Comparison of ENCODE assay signal across 17 mouse cellular contexts in genomic region chr1:177501288-177501687, GRCm38 (mm10).
"Had no signal": no experiment of that assay in that cellular context is flagged by ENCODE, and none has a peak within 500 bp of the region (broad histone marks: within the 10 kb centered on the region; RNA-seq: fewer than 3 reads in every experiment).

No protein-coding gene starts in this region.

- H3K4me3 ChIP-seq: lung, embryonic 15.5 days; megakaryocyte, embryonic 14.5 days; midbrain, embryonic 13.5 days; midbrain, embryonic 15.5 days; neural tube, embryonic 12.5 days had no signal

- H3K9ac ChIP-seq: lung, embryonic 15.5 days; midbrain, embryonic 13.5 days; midbrain, embryonic 15.5 days; neural tube, embryonic 12.5 days had no signal

- H3K9me3 ChIP-seq: lung, embryonic 15.5 days; midbrain, embryonic 13.5 days; midbrain, embryonic 15.5 days; neural tube, embryonic 12.5 days had no signal

- H3K4me1 ChIP-seq: lung, embryonic 15.5 days; megakaryocyte, embryonic 14.5 days; midbrain, embryonic 13.5 days; midbrain, embryonic 15.5 days; neural tube, embryonic 12.5 days had no signal

- H3K27me3 ChIP-seq: lung, embryonic 15.5 days; megakaryocyte, embryonic 14.5 days; midbrain, embryonic 13.5 days; midbrain, embryonic 15.5 days; neural tube, embryonic 12.5 days had no signal

- H3K4me2 ChIP-seq: lung, embryonic 15.5 days; midbrain, embryonic 11.5 days; midbrain, embryonic 13.5 days; midbrain, embryonic 15.5 days; neural tube, embryonic 12.5 days had no signal

- H3K27ac ChIP-seq: lung, embryonic 15.5 days; macrophage; midbrain, embryonic 13.5 days; midbrain, embryonic 15.5 days; neural tube, embryonic 12.5 days had no signal

- H3K36me3 ChIP-seq: lung, embryonic 15.5 days; midbrain, embryonic 13.5 days; midbrain, embryonic 15.5 days; neural tube, embryonic 12.5 days had no signal

- ATAC-seq: lung, postnatal 0 days; midbrain, embryonic 13.5 days; midbrain, embryonic 15.5 days had no signal

- DNase-seq: lung, adult 2 months; lung, postnatal 14 days; lung, postnatal 36 days; right cerebral cortex, postnatal 25 days; right cerebral cortex, postnatal 4 days; spleen, adult 18-20 months; thymus, adult 18-20 months; thymus, postnatal 14 days; thymus, postnatal 36 days had no signal
